Mouse (Mus musculus): ENCODE data around the gene Map2k3. TPM values are rescaled to one million over a fixed set of nuclear protein-coding genes. Genes with fewer than 3 reads are reported as not detected.

Map2k3 gene
- polyA plus RNA-seq, 1 experiment, result 44.8 TPM

- no peak for TF ChIP-seq POLR2A (IDR thresholded peaks at IDR 0.05; ENCODE audit: low read depth, low read length)
- TF ChIP-seq CTCF (conservative IDR thresholded peaks at IDR 0.05; ENCODE audit: insufficient read depth, insufficient read length, low read depth, low read length), result no peak
- no peak for DNase-seq
- H3K4me1 ChIP-seq (ENCODE audit: control insufficient read depth, insufficient read depth, low read length), result peaks cover 5% of the 10 kb centered on the region; the same call in 1 of the 2 replicates
- no peak overlapping the region for H3K4me3 ChIP-seq (ENCODE audit: insufficient read depth, low read depth, low read length)
- H3K27me3 ChIP-seq (replicated peaks; ENCODE audit: control insufficient read depth, insufficient read depth, low read length), result no peaks in the 10 kb centered on the region
- H3K36me3 ChIP-seq (ENCODE audit: control insufficient read depth, insufficient read depth, low read length), result peaks cover 1% of the 10 kb centered on the region; the same call in 1 of the 2 replicates
- no peak overlapping the region for H3K27ac ChIP-seq (ENCODE audit: insufficient read depth, low read depth, low read length)
- WGBS, result 80% methylated on average over 10 of the region's 10 CpGs
Observed at GRCm38 (mm10) chr11:60954255-60955104, 22.6 kb downstream of the Map2k3 start.

GRCm38 (mm10) chr11:60955621-60956383 lies 24.0 kb downstream of the Map2k3 start:
- Histone ChIP-seq H3K36me3 (ENCODE audit: control insufficient read depth, insufficient read depth, low read length) (peaks cover 1% of the 10 kb centered on the region; the same call in 1 of the 2 replicates), H3K27me3 (replicated peaks; ENCODE audit: control insufficient read depth, insufficient read depth, low read length) (no peaks in the 10 kb centered on the region), H3K4me3 (ENCODE audit: insufficient read depth, low read depth, low read length) (no peak overlapping the region), H3K4me1 (ENCODE audit: control insufficient read depth, insufficient read depth, low read length) (peaks cover 6% of the 10 kb centered on the region; the same call in 1 of the 2 replicates), H3K27ac (ENCODE audit: insufficient read depth, low read depth, low read length) (no peak overlapping the region)
- WGBS, result 90% methylated on average over 9 of the region's 9 CpGs
- TF ChIP-seq POLR2A (IDR thresholded peaks at IDR 0.05; ENCODE audit: low read depth, low read length), result no peak
- TF ChIP-seq CTCF (conservative IDR thresholded peaks at IDR 0.05; ENCODE audit: insufficient read depth, insufficient read length, low read depth, low read length), result no peak
- DNase-seq, result no peak

GRCm38 (mm10) chr11:60958948-60959347 lies 27.1 kb downstream of the Map2k3 start:
- DNase-seq, result no peak
- Histone ChIP-seq H3K4me1 (ENCODE audit: control insufficient read depth, insufficient read depth, low read length) (peaks cover 3% of the 10 kb centered on the region; the same call in 1 of the 2 replicates), H3K27ac (ENCODE audit: insufficient read depth, low read depth, low read length) (no peak overlapping the region), H3K4me3 (ENCODE audit: insufficient read depth, low read depth, low read length) (no peak overlapping the region), H3K27me3 (replicated peaks; ENCODE audit: control insufficient read depth, insufficient read depth, low read length) (no peaks in the 10 kb centered on the region), H3K36me3 (ENCODE audit: control insufficient read depth, insufficient read depth, low read length) (no peaks in the 10 kb centered on the region)
- WGBS, result 94% methylated on average over 4 of the region's 4 CpGs
- TF ChIP-seq CTCF (conservative IDR thresholded peaks at IDR 0.05; ENCODE audit: insufficient read depth, insufficient read length, low read depth, low read length) (no peak), POLR2A (IDR thresholded peaks at IDR 0.05; ENCODE audit: low read depth, low read length) (no peak)

GRCm38 (mm10) chr11:60961176-60961575 lies 29.3 kb downstream of the Map2k3 start:
- Histone ChIP-seq H3K36me3 (ENCODE audit: control insufficient read depth, insufficient read depth, low read length) (no peaks in the 10 kb centered on the region), H3K4me3 (ENCODE audit: insufficient read depth, low read depth, low read length) (no peak overlapping the region), H3K27ac (ENCODE audit: insufficient read depth, low read depth, low read length) (no peak overlapping the region), H3K27me3 (replicated peaks; ENCODE audit: control insufficient read depth, insufficient read depth, low read length) (no peaks in the 10 kb centered on the region), H3K4me1 (ENCODE audit: control insufficient read depth, insufficient read depth, low read length) (0 out of 2 replicates have a peak, but pooled peaks cover 3% of the 10 kb centered on the region)
- DNase-seq, result peak; percentile 58
- WGBS, result 34% methylated on average over 1 of the region's 1 CpGs
- TF ChIP-seq CTCF (conservative IDR thresholded peaks at IDR 0.05; ENCODE audit: insufficient read depth, insufficient read length, low read depth, low read length), result no peak
- no peak for TF ChIP-seq POLR2A (IDR thresholded peaks at IDR 0.05; ENCODE audit: low read depth, low read length)

GRCm38 (mm10) chr11:60962709-60963108 lies 30.9 kb downstream of the Map2k3 start:
- Histone ChIP-seq H3K36me3 (ENCODE audit: control insufficient read depth, insufficient read depth, low read length) (no peaks in the 10 kb centered on the region), H3K4me1 (ENCODE audit: control insufficient read depth, insufficient read depth, low read length) (0 out of 2 replicates have a peak, but pooled peaks cover 3% of the 10 kb centered on the region), H3K27ac (ENCODE audit: insufficient read depth, low read depth, low read length) (no peak overlapping the region), H3K4me3 (ENCODE audit: insufficient read depth, low read depth, low read length) (no peak overlapping the region), H3K27me3 (replicated peaks; ENCODE audit: control insufficient read depth, insufficient read depth, low read length) (no peaks in the 10 kb centered on the region)
- WGBS, result 70% methylated on average over 5 of the region's 5 CpGs
- TF ChIP-seq POLR2A (IDR thresholded peaks at IDR 0.05; ENCODE audit: low read depth, low read length) (no peak), CTCF (conservative IDR thresholded peaks at IDR 0.05; ENCODE audit: insufficient read depth, insufficient read length, low read depth, low read length) (no peak)
- DNase-seq, result no peak

GRCm38 (mm10) chr11:60966974-60967373 lies 35.1 kb downstream of the Map2k3 start:
- no peak overlapping the region for H3K27ac ChIP-seq (ENCODE audit: insufficient read depth, low read depth, low read length)
- H3K4me3 ChIP-seq (ENCODE audit: insufficient read depth, low read depth, low read length), result no peak overlapping the region
- no peaks in the 10 kb centered on the region for H3K36me3 ChIP-seq (ENCODE audit: control insufficient read depth, insufficient read depth, low read length)
- 48% methylated on average over 6 of the region's 6 CpGs for WGBS
- no peaks in the 10 kb centered on the region for H3K27me3 ChIP-seq (replicated peaks; ENCODE audit: control insufficient read depth, insufficient read depth, low read length)
- H3K4me1 ChIP-seq (ENCODE audit: control insufficient read depth, insufficient read depth, low read length), result no peaks in the 10 kb centered on the region
- DNase-seq, result no peak
- TF ChIP-seq POLR2A (IDR thresholded peaks at IDR 0.05; ENCODE audit: low read depth, low read length) (no peak), CTCF (conservative IDR thresholded peaks at IDR 0.05; ENCODE audit: insufficient read depth, insufficient read length, low read depth, low read length) (no peak)

- 67% methylated on average over 11 of the region's 11 CpGs for WGBS
- no peak overlapping the region for H3K4me3 ChIP-seq (ENCODE audit: insufficient read depth, low read depth, low read length)
- no peaks in the 10 kb centered on the region for H3K36me3 ChIP-seq (ENCODE audit: control insufficient read depth, insufficient read depth, low read length)
- no peaks in the 10 kb centered on the region for H3K27me3 ChIP-seq (replicated peaks; ENCODE audit: control insufficient read depth, insufficient read depth, low read length)
- peaks cover 4% of the 10 kb centered on the region; the same call in 1 of the 2 replicates for H3K4me1 ChIP-seq (ENCODE audit: control insufficient read depth, insufficient read depth, low read length)
- TF ChIP-seq CTCF (conservative IDR thresholded peaks at IDR 0.05; ENCODE audit: insufficient read depth, insufficient read length, low read depth, low read length) (no peak), POLR2A (IDR thresholded peaks at IDR 0.05; ENCODE audit: low read depth, low read length) (no peak)
- no peak for DNase-seq
- H3K27ac ChIP-seq (ENCODE audit: insufficient read depth, low read depth, low read length), result no peak overlapping the region
Observed at GRCm38 (mm10) chr11:60975097-60975496, 43.3 kb downstream of the Map2k3 start.

All from kidney, adult 2 months (tissue).